Mouse (Mus musculus) G1E (cell line): ENCODE measurements around the gene Gm12185. TPM values are rescaled to one million over a fixed set of nuclear protein-coding genes. Genes with fewer than 3 reads are reported as not detected.
"Not testable (repeated sequence)": the region's sequence is repeated elsewhere in the genome, so short reads cannot be mapped to it uniquely, and the experiment has no call there.

ENCODE experiments used
- ATAC-seq: 2 replicates; pipeline ENCODE4 v1.8.0; 2016; ENCODE audit warnings: mild to moderate bottlenecking; ENCODE audit not compliant: insufficient number of reproducible peaks, poor library complexity, low FRiP score, severe bottlenecking; ENCODE audit errors: extremely low read depth
- DNase-seq: peaks from one replicate; pipeline ENCODE4 v3.0.0; 2012; ENCODE audit warnings: low spot score
- H3K27me3 ChIP-seq: 2 replicates; pipeline ENCODE4 v1.6.1; 2012; ENCODE audit warnings: mild to moderate bottlenecking, low read length, inconsistent platforms; ENCODE audit not compliant: insufficient read depth
- H3K36me3 ChIP-seq: replicated peaks from 2 replicates; pipeline ENCODE3; 2012; ENCODE audit warnings: mild to moderate bottlenecking, inconsistent platforms
- H3K4me1 ChIP-seq: 2 replicates; pipeline ENCODE4 v1.6.1; 2012; ENCODE audit warnings: low read depth, low read length, inconsistent platforms, mixed read lengths; ENCODE audit not compliant: insufficient read depth
- H3K4me3 ChIP-seq: 2 replicates; pipeline ENCODE4 v1.5.1; 2012; ENCODE audit warnings: low read depth, mild to moderate bottlenecking, inconsistent platforms, low read length, moderate library complexity, mixed read lengths
- H3K9me3 ChIP-seq: replicated peaks from 2 replicates; pipeline ENCODE4 v1.6.1; 2012; ENCODE audit warnings: inconsistent platforms
- CTCF ChIP-seq: IDR thresholded peaks from 2 replicates; pipeline ENCODE4 v1.5.1; 2012; ENCODE audit warnings: low read depth, low read length, inconsistent platforms, mixed read lengths
- GATA1 ChIP-seq: IDR thresholded peaks from 2 replicates; pipeline ENCODE4 v1.6.1; 2012; ENCODE audit warnings: borderline replicate concordance, low read length, inconsistent platforms, mixed read lengths
- GATA2 ChIP-seq: IDR thresholded peaks from 2 replicates; pipeline ENCODE4 v1.6.1; 2012; ENCODE audit warnings: low read depth, low read length, inconsistent platforms, borderline replicate concordance
- POLR2AphosphoS5 ChIP-seq: IDR thresholded peaks from 2 replicates; pipeline ENCODE4 v1.6.1; 2012; ENCODE audit warnings: low read depth, low read length, inconsistent platforms; ENCODE audit not compliant: insufficient replicate concordance
- TAL1 ChIP-seq: conservative IDR thresholded peaks from 2 replicates; pipeline ENCODE4 v1.6.1; 2012; ENCODE audit warnings: low read depth, low read length, inconsistent platforms, mixed read lengths
- polyA plus RNA-seq: library from polyadenylated mRNA; stranded (reverse); fragments of >175 nt; gene quantifications from 2 replicates; pipeline ENCODE4 v1.2.3, GENCODE M21; 2012
- total RNA-seq, 2 experiments: library from RNA; stranded (forward) in 1 of 2; stranded (reverse) in 1 of 2; fragments of 200-1000 nt in 1 of 2; fragments of >200 nt in 1 of 2; fragmentation: Nextera tagmentation in 1 of 2; gene quantifications; 2 replicates each; pipeline ENCODE4 v1.2.3; 2014 to 2017

Gm12185 gene
- total and polyA plus RNA-seq, 3 experiments: 0.15 to 0.33 TPM; not detected in 1

DNA sequence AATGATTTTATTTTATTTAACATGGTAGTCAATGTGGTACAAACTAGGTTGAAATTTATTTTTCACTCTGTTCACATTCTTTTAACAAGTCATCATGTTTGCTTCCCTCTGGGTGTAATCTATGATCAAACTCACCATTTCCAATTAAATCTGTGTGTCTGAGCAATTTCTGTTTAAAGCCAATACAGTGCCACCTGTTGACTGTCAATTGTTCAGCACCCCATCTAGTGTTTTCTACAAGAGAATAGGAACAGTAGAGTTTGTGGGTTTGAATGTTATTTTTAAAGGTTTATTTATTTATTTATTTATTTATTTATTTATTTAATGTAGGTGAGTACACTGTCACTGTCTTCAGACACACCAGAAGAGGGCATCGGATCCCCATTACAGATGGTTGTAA, 115.3 kb downstream of the Gm12185 start:
- no peak for TF ChIP-seq POLR2AphosphoS5
- TF ChIP-seq GATA2: no peak
- TF ChIP-seq TAL1: no peak
- no peak for TF ChIP-seq CTCF
- no peak for TF ChIP-seq GATA1
- Histone ChIP-seq H3K9me3 (no peaks in the 10 kb centered on the region), H3K27me3 (no peaks in the 10 kb centered on the region), H3K36me3 (peaks cover 27% of the 10 kb centered on the region), H3K4me3 (no peak overlapping the region), H3K4me1 (peaks cover 44% of the 10 kb centered on the region)
- DNase-seq: no peak
- ATAC-seq: no peak

DNA sequence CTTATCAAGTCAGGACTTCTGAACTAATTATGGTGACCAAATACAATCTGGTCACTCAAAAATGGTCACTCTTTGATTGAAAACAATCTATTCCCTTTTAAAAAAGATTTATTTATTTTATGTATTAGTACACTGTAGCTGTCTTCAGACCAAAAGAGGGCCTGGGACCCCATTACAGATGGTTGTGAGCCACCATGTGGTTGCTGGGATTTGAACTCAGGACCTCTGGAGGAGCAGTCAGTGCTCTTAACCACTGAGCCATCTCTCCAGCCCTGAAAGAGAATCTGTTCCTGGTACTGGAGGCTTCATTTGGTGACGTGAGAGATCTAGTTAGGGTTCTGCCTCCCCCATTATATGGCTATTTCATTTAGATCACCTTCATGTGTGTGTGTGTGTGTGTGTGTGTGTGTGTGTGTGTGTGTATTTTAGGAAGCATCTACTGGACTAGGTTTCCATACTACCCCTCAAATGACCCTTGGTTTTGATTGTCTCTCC, 116.6 kb downstream of the Gm12185 start:
- not testable (repeated sequence) for H3K27me3 ChIP-seq, DNase-seq, ATAC-seq, H3K9me3 ChIP-seq, H3K4me3 ChIP-seq
- peaks cover 47% of the 10 kb centered on the region for H3K4me1 ChIP-seq
- peaks cover 24% of the 10 kb centered on the region for H3K36me3 ChIP-seq

DNA sequence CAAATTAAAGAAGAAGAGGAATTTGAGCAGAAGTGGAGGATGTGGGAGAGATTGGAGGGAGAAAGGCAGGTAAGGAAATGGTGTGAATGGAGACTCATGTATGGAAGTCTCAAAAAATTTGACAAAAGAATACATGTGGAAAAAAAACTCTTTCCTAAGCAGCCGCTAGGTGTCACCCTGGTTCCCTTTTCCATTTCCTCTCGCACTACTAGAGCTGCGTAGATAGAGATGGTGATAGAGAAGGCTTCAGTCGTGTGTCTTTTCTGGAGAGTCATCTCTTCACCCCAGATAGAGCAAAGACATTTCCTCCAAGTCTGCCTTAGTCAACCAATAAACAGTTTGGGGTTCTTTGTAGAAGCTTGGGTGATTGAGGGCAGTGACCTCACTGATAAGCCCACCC, 117.6 kb downstream of the Gm12185 start:
- Histone ChIP-seq H3K9me3 (no peaks in the 10 kb centered on the region), H3K4me1 (peaks cover 54% of the 10 kb centered on the region), H3K36me3 (peaks cover 21% of the 10 kb centered on the region), H3K4me3 (no peak overlapping the region; the same call in 1 of the 2 replicates), H3K27me3 (no peaks in the 10 kb centered on the region)
- ATAC-seq (no peak), DNase-seq (peak; percentile 50)
- no peak for TF ChIP-seq GATA2
- no peak for TF ChIP-seq TAL1
- no peak for TF ChIP-seq POLR2AphosphoS5
- no peak for TF ChIP-seq GATA1
- peak; percentile 50; the same call in 1 of the 2 replicates for TF ChIP-seq CTCF

DNA sequence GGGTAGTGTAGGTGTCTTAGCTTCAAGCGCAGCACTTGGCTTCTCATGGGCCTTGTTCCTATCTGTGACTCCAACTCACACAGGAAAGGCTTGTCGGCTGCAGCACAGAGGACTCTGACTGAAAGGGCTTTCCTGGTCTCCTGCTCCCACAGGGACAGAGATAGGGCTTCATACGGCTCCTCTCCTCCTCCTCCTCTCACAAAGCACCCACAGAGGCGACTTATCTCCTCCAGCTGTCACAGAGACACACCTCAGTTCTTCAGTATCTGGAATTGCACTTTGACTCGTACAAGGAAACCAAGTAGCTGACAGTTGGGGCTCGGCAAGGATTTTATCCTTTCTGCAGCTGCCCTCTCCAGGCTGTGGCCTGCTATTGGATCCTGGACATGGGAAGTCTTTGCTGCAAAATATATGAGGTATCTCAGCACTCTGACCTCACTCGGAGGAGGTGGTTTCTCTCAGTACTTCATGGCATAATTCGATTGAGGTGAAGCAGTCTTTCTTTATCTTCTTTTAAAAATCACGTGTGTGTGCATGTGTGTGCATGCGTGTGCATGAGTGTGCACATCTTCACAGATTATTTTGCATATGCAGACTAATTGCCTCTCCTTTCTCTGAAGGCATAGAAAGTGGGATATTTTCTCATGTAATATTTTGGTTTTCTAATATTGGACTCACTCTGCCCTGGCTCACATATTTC, 118.3 kb downstream of the Gm12185 start:
- peak; percentile 62 for ATAC-seq
- TF ChIP-seq POLR2AphosphoS5 (no peak), TAL1 (peak; percentile 37; the same call in 1 of the 2 replicates), CTCF (no peak)
- H3K27me3 ChIP-seq: no peaks in the 10 kb centered on the region
- no peak for DNase-seq
- H3K4me3 ChIP-seq: peak overlapping the region; percentile 56; the same call in 1 of the 2 replicates
- peaks cover 19% of the 10 kb centered on the region for H3K36me3 ChIP-seq
- H3K9me3 ChIP-seq: no peaks in the 10 kb centered on the region
- H3K4me1 ChIP-seq: peaks cover 58% of the 10 kb centered on the region

DNA sequence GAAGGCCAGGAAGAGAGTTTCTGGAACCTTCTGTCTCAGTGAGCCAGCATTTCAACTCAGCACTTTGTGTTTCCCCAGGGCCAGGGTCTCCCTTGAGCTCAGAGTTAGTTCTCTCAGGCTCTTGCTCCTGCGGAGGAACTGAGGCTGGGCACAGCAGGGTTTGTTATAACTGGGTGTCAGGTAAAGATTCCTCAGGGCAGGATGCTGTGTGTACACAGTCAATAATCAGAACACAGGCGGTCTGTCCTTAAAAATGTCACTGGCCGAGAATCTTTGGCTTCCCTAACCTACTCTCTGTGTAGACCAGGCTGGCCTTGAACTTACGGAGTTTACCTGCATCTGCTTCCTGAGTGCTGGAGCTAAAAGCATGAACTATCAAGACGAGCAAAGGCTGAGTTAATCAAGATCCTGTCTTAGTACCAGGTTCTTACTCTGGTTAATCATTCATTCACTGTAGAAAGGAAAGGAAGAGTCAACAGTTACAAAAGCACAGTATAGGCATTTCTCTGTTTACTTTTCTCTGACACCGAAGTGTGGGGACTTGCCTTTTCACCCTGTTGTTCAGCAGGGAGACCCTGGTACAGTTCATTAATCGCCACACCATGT, 119.2 kb downstream of the Gm12185 start:
- no peaks in the 10 kb centered on the region for H3K9me3 ChIP-seq
- no peak for ATAC-seq
- DNase-seq: no peak
- peaks cover 24% of the 10 kb centered on the region for H3K36me3 ChIP-seq
- TF ChIP-seq CTCF: no peak
- no peak for TF ChIP-seq POLR2AphosphoS5
- no peak for TF ChIP-seq GATA1
- H3K4me3 ChIP-seq: peak overlapping the region; percentile 75
- peaks cover 66% of the 10 kb centered on the region for H3K4me1 ChIP-seq
- H3K27me3 ChIP-seq: no peaks in the 10 kb centered on the region

DNA sequence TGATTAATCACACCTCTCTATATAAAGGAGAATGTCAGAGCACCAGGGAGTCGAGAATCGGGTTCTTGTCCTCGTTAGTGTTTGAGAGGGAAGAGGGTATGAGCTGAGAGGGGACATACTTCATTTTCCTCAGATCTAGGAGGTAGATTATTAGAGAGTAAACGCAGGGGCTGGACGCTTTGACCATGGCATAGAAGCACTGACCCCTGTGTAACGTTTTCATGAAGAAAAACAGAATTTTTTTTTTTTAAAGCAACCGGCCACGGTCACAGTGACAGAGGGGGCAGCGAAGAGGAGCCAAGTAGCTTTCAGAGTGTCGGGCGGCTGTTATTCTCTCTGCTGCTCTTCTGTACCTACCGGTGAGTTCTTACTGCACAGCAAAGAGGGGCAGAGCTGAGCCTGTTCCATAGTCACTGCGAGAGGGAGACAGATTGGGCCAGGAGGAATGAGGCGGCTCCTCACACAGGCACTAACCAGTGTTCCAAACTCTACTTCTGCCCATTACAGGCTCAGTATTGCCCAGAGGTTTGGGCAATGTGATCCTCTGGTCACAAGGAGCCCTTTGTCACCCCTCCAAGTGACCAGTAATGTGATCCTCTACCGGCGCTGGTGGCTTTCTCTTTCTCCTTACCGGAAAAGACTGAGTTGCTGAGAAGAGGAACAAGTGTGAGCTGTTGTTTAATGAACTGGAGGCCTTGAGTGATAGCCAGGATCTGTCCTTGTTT, 120.0 kb downstream of the Gm12185 start:
- H3K27me3 ChIP-seq: no peaks in the 10 kb centered on the region
- H3K4me1 ChIP-seq: peaks cover 73% of the 10 kb centered on the region
- ATAC-seq (0 out of 2 replicates have a peak, but pooled peaks have one; percentile 5), DNase-seq (no peak)
- no peak for TF ChIP-seq POLR2AphosphoS5
- TF ChIP-seq GATA1: no peak
- no peak for TF ChIP-seq GATA2
- TF ChIP-seq CTCF: no peak
- TF ChIP-seq TAL1: no peak
- H3K4me3 ChIP-seq: peak overlapping the region; percentile 75
- H3K9me3 ChIP-seq: no peaks in the 10 kb centered on the region
- peaks cover 24% of the 10 kb centered on the region for H3K36me3 ChIP-seq
